Mouse (Mus musculus) megakaryocyte, embryonic 14.5 days (primary cell): ENCODE data around the gene Stk32c.

Experiments
- FLI1 ChIP-seq: IDR thresholded peaks from 2 replicates; pipeline ENCODE4 v1.6.1; 2012; ENCODE audit warnings: low read length, inconsistent platforms, mixed read lengths
- GATA1 ChIP-seq: IDR thresholded peaks from 3 replicates; pipeline ENCODE4 v1.6.1; 2012; ENCODE audit warnings: mixed read lengths, low read length, inconsistent platforms, borderline replicate concordance

DNA sequence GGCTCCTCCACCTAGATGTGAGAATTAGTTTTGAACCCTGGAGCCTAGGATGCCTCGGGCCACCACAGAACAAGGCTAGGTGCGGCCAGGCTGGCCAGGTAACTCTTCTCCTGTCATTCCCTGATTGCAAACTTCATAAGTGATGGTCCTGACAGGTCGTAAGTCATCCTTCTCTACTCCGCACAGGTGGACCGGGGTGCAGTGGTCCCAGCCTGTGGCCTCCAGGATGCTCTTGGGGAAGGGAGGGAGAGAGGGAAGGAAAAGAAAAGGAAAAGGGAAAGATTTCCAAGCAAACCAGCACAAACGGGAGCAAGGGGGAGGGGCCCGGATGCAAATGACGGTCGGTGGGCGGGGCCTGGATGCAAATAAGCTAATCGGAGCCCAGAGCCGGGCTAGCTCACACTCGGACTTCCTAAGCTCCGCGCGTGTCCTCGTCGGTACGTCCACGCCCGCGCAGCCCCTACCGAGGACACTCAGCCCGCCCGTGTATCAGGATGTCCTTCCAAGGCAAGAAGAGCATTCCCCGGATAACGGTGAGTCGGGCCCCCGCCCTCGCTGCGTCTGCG lies 127.4 kb downstream of the Stk32c start, which contains the start of gene Dpysl4:
- TF ChIP-seq GATA1, result no peak
- TF ChIP-seq FLI1, result no peak
